Mouse (Mus musculus): ENCODE measurements around the gene Fam135a.

DNA sequence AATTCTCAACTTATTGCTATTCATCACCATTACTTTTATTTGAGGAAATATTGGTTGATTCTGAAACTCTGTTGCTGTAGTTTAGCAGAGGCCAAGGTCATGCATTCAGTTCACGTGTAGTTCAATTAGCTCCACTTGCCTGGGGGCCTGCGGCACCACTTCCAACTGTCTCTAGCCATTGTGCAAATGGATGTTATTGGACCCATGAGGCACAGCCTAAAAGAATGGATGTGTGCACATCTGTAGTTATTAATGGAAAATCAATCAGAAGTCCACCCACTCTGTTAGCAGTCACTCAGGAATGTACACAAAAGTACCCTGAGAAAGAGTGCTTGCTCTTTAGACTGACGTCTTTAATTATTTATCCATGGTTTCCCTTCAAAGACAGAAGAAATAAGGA is 24.5 kb upstream of the Fam135a start:
- no peak for TF ChIP-seq POLR2A (IDR thresholded peaks at IDR 0.05; ENCODE audit: extremely low read depth, insufficient read depth, low read length)
- no peak for TF ChIP-seq CTCF (IDR thresholded peaks at IDR 0.05; ENCODE audit: low read depth, low read length)
